Mouse (Mus musculus) T-helper 2 cell (primary cell): ENCODE measurements around the gene Cldn10.

ENCODE experiments used
- in situ Hi-C: fragments of 300-600 bp; cut with MboI, MseI; formaldehyde crosslinking; loops from one replicate; pipeline ENCODE4 v1.15.1; 2025; ENCODE audit warnings: high pct_unique_total_duplicates

Cldn10 gene

DNA sequence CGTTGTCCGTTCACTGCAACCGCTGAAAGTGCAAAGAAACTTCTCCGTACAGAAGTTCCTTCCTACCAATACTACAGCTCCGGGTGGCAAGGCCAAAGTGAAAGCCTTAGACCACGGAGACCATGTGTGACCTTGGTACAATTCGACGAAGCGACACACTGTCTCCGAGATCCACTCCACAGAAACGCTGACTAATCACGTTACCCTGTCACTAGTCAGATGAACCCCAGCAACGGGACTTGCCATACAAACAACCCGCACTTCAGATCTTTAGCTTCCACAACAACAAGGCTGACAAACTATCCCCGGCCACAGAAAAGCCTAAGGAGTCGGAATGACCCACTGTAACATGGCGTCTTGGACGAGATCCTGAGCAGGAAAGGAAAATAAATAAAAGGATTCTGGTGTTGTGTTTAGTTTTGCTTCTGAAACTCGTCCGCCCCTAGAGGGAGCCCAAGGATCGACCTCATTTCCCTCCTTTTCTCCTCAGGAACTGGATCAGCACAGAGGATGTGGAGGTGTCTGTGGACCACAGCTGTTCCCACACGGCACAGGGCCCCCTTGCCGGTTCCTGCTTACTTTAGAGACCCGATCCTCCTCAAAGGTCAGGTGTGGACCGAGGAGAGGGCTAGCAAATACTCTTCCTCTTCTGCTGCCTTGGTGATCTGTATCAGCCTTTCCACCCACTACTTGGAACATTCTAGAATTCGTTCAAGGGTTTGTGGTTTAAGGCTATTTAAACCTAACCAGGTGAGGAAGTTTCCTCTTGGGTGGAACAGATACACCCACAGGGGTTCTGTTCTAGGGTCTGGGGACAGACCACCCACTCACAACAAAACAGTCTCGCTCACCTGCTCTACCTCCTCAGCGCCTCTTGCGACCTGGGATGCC lies 122.9 kb downstream of the Cldn10 start:
- in situ Hi-C loops, result loop anchor here (10.0 kb wide), 1 partner anchor 64 kb away; no protein-coding TSS in a partner anchor

DNA sequence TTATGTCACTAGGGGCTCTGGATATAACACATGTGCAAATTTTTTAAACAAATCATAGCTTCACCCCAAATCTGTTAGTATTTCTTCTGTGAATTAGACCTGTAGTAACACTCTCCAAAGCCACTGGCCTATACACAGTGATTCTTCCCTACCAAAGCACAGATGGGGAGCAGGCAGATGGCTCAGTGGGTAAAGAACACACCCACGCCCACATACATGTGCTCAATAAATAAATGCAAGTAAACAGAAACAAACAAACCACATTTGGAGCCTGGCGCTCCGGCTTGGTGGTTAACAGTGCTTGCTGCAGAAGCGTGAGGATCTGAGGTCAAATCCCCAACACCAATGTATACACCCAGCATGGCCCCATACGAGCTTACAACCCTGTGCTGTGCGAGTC lies 123.8 kb downstream of the Cldn10 start:
- in situ Hi-C loops, result loop anchor here (10.0 kb wide), 1 partner anchor 63 kb away; no protein-coding TSS in a partner anchor

DNA sequence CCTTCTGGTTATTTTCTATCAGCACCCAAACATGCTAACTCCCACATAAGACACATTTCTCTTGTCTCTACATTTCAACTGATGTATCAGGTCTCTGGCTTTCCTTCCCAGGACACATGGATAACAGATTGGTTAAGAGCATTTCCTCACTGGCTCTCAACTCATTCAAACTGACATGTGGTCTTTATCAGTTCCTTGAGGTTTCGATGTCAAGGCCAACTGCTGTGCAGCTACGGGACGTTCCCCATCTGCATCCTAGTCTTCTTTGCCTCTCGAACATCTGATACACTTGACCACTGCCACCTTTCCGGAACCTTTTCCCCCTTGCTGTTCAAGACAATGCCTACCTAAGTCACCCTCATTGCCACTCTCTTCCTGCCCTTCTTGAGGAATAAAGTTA lies 125.9 kb downstream of the Cldn10 start:
- in situ Hi-C loops, result loop anchor here (10.0 kb wide), 1 partner anchor 61 kb away; no protein-coding TSS in a partner anchor

DNA sequence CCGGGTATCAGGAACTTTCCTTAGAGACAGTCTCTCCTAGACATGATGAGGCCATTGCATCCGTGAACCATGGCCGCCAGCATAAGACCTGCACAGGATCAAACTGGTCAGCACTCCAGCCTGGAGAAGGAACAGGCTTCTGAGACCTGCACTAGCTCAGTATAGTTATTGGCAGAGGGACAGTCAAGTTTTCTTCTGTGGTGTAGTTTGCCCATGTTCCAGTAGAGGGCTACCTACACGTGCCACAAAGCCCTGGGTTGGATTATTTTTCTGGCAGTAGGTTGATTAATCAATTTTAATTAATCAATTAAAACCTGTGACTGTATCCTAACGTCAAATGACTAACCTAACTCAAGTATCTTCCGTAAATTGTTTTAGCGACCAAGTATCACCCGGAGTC lies 131.3 kb downstream of the Cldn10 start:
- in situ Hi-C loops, result loop anchor here (10.0 kb wide), 1 partner anchor 56 kb away; no protein-coding TSS in a partner anchor

DNA sequence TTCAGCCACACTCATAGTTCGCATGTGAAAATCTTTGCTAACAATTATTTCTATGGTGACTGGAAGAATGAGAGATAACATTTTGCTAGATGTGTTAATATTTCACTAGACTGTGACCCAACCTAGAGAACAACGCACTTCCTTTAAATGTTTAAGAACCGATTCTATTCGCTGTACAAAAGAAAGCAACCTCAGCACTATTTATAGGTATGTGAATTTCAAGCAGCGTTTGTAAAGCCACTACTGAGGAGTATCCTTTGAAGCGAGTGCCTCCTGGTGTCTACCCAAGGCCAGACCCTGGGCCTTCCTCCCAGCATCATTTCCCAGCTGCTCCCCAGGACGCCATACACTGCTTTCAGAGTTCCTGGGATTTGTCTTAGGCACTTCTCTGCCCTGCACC lies 132.9 kb downstream of the Cldn10 start:
- in situ Hi-C loops, result loop anchor here (5.0 kb wide), 1 partner anchor 83 kb away; no protein-coding TSS in a partner anchor

DNA sequence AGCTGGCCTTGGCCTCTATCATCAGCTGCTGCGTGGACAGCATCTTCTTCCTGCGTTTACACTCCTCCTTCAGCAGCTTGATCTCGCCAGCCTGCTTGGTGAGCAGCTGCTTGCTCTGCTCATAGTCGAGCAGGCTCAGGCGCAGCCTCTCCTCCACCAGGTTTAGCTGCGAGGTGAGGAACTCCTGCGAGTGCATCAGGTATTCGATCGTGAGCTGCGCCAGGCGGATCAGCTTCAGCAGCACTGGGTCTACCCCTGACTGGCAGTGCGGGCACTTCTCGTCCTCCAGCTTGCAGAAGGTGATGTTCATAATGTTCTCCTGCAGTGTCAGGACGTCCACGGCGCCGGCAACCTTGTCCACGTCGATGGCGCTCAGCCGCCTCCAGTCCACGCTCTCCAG lies 134.5 kb downstream of the Cldn10 start:
- in situ Hi-C loops, result loop anchor here (5.0 kb wide), 1 partner anchor 85 kb away; no protein-coding TSS in a partner anchor

DNA sequence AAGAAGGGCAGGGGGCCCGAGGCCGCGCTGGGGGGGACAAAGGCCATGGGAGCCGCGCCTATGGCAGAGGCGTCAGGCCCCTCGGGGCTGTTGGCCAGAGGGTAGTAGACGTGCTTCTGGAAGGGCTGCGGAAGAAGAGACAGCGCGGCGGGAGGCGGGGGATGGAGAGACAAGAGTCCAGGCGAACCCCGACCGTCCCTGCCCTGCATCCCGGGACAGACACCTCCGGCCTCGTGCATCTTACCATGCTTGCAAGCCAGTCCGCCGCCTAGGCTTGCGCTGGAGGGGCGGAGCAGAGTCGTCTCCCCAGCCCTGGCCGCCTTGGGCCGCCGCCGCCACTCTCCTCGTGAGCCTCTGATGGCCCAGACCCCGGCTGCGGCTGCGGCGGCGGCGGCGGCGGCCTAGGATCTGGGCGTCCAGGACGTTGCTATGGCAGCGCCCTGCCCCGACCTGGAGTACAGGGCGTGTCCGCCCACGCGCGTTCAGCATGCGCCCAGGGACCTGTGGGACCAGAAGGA lies 135.0 kb downstream of the Cldn10 start:
- in situ Hi-C loops, result loop anchor here (5.0 kb wide), 1 partner anchor 85 kb away; no protein-coding TSS in a partner anchor
